Mouse (Mus musculus) megakaryocyte, embryonic 14.5 days (primary cell): ENCODE measurements around the gene Cldn3. TPM values are rescaled to one million over a fixed set of nuclear protein-coding genes. Genes with fewer than 3 reads are reported as not detected.

Experiments
- H3K27me3 ChIP-seq: replicated peaks from 2 replicates; pipeline ENCODE3; 2012; ENCODE audit warnings: inconsistent platforms
- H3K36me3 ChIP-seq: replicated peaks from 2 replicates; pipeline ENCODE3; 2012; ENCODE audit warnings: low read length, inconsistent platforms, mixed read lengths
- H3K4me1 ChIP-seq: 2 replicates; pipeline ENCODE4 v1.6.1; 2012; ENCODE audit warnings: inconsistent platforms
- H3K4me3 ChIP-seq: replicated peaks from 2 replicates; pipeline ENCODE3; 2012; ENCODE audit warnings: moderate library complexity, mild to moderate bottlenecking, inconsistent platforms
- H3K9me3 ChIP-seq: 2 replicates; pipeline ENCODE4 v1.6.1; 2012; ENCODE audit warnings: inconsistent platforms
- FLI1 ChIP-seq: IDR thresholded peaks from 2 replicates; pipeline ENCODE4 v1.6.1; 2012; ENCODE audit warnings: low read length, inconsistent platforms, mixed read lengths
- GATA1 ChIP-seq: IDR thresholded peaks from 3 replicates; pipeline ENCODE4 v1.6.1; 2012; ENCODE audit warnings: mixed read lengths, low read length, inconsistent platforms, borderline replicate concordance
- polyA plus RNA-seq: library from polyadenylated mRNA; stranded (reverse); fragments of >175 nt; gene quantifications from 2 replicates; pipeline ENCODE4 v1.2.3, GENCODE M21; 2012; ENCODE audit warnings: low replicate concordance; ENCODE audit not compliant: insufficient read depth

Gene Cldn3
- polyA plus RNA-seq, 1 experiment = 0.64 TPM

DNA sequence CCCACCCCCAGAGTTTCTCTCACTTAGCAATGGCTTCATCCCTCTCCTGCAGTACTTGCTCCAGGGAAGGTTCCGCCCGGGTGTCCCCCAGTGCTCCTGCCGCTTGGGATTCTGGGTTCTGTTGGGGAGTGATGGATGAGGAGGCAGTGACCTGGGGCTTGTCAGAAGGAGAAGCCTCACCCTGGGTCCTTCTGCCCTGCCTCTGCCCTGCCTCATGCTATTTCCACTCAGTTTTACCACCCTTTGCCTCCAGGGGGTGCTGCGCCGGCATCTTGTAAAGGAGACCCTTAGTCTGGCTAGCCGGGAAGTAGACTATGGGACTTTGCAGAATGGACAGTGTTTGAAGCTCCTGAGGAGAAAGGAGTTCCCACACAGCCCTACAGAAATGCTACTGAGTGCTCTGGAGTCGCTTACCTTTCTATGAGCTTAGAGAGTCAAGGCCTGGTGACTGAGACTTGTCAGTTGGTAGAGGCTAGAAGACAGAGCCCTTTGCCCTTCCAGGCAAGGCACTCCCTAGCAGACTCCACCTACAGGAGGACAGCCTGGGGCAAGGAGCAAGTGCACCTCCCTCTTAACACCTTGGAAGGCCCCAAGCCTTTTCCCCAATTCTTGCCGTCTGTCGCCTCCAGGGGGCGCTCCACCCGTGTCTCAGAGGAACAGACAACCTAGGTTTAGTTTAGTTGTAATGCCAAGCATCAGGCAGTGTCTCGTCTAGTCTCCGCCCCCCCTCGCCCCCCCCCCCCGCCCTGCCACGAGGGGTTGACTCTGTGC is 26.8 kb downstream of the Cldn3 start:
- no peak for TF ChIP-seq GATA1
- TF ChIP-seq FLI1 = no peak
- peak overlapping the region; percentile 18 for H3K4me3 ChIP-seq
- peaks cover 55% of the 10 kb centered on the region for H3K4me1 ChIP-seq

DNA sequence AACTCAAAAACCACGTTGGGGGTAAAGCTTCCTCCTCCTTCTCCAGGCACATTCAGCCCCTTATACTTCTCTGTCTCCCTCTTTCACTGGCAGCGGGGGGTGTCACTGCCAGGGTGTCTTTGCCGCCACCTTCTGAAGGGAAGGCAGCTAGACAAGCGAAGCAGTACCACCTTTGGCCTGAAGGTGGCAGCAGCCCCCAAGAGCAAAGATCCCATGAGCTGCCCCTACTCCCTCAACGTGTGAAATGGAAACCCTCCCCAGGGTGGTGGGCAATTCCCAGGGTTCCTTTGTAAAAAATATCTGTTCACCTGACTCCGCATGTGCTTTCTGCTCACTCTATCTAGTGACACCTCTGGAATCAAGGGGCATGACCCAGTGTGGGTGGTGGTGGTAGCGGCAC is 29.5 kb downstream of the Cldn3 start:
- peaks cover 6% of the 10 kb centered on the region for H3K27me3 ChIP-seq
- H3K9me3 ChIP-seq = peaks cover 4% of the 10 kb centered on the region
- H3K4me1 ChIP-seq = peaks cover 56% of the 10 kb centered on the region
- no peak for TF ChIP-seq FLI1
- no peak for TF ChIP-seq GATA1
- H3K4me3 ChIP-seq = peak overlapping the region; percentile 19
- H3K36me3 ChIP-seq = peaks cover 18% of the 10 kb centered on the region

More for the DNA sequence above, 26.8 kb downstream of the Cldn3 start:
- peaks cover 18% of the 10 kb centered on the region for H3K36me3 ChIP-seq
- H3K27me3 ChIP-seq = peaks cover 2% of the 10 kb centered on the region
- no peaks in the 10 kb centered on the region for H3K9me3 ChIP-seq

DNA sequence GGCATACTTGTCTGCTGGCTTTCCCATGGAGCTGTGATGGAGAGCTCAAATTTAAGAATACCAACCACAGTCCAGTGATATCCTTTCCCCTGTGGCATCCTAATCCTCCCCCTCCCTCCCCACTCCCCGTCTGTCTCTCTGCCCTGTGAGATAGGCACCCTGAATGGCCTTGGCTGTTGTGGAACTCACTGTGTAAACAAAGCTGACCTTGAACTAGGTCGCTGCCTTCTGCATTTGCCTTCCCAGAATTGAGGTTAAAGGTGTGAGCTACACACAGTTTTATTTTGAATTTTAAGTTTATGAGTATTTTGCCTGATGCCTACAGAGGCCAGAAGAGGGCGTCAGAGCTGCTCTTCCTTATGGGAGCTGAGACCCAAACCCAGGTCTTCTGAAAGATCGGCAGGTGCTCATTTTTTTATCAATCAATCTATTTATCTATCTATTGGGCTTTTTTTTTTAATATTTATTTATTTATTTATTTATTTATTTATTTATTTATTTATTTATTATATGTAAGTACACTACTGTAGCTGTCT is 30.3 kb downstream of the Cldn3 start:
- Histone ChIP-seq H3K36me3 (peaks cover 11% of the 10 kb centered on the region), H3K27me3 (peaks cover 12% of the 10 kb centered on the region), H3K9me3 (peaks cover 12% of the 10 kb centered on the region), H3K4me1 (peaks cover 49% of the 10 kb centered on the region), H3K4me3 (no peak overlapping the region)
- TF ChIP-seq GATA1 = no peak
- TF ChIP-seq FLI1 = no peak

DNA sequence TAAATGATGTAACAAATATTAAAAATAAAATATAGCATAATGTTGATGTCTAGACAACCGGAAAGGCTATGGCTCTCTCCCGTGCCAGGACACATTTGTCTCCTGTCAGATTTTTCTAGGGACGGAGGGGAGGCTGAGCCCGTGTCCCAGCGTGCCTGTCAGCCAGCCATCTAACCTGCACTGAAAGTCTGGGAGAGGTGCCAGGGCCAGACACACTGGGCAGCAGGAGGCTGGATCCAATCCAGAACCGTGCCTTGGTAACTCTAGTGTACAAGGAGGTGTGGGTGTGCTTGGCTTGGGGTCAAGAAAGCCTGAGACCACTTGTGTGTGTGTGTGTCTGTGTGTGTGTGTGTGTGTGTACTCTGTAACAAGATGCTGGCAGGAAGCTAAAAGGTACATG is 35.8 kb downstream of the Cldn3 start:
- Histone ChIP-seq H3K4me3 (no peak overlapping the region), H3K4me1 (peaks cover 52% of the 10 kb centered on the region), H3K27me3 (peaks cover 61% of the 10 kb centered on the region), H3K36me3 (no peaks in the 10 kb centered on the region), H3K9me3 (peaks cover 13% of the 10 kb centered on the region)
- TF ChIP-seq FLI1 = no peak
- TF ChIP-seq GATA1 = no peak

DNA sequence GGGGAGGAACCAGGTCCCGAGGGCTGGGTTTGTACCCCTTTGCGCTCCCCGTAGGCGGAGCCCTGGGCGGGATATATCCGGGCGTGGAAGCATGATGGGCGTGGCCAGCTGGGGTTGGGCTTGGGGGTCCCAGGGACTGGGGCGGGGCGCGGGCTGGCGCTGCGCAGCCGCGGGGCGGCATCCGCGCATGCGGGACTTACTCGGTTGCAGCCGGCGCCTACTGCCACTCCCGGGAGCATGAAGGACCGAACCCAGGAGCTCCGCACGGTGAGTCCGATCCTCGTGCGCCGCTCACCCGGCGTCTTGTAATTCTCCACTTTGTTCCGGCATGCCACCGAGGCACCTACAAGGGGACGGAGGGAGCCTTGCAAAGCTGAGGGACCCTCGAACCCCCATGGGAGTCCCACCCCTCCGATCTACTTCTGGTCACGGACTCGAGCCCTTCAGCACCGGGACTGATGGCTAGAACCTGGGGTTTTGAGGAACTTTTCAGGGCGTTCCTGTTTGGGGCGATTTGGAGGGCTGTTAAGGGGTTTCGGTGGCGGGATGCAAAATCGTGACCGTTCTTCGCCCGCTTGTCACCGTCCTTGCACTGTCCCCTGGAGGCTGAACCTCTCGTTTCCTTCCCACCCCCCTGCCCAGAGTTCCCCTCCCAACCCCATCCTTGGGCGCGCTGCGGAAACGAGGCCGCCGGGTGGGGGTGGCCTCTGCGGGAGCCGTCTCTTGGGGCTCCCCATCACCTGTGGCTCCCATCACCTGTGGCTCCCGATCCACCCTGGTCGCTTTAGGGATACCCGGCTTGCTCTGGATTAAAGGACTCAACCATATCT is 37.5 kb downstream of the Cldn3 start, which contains the start of gene Stx1a:
Gene Stx1a (plus strand): TSS at position 139 of the 830 bp plus-strand sequence.
- Histone ChIP-seq H3K36me3 (no peaks in the 10 kb centered on the region), H3K4me3 (peak within 1 kb of the TSS; percentile 91), H3K4me1 (peaks cover 49% of the 10 kb centered on the region), H3K9me3 (peaks cover 13% of the 10 kb centered on the region), H3K27me3 (peaks cover 68% of the 10 kb centered on the region)
- TF ChIP-seq FLI1 = no peak
- TF ChIP-seq GATA1 = no peak

DNA sequence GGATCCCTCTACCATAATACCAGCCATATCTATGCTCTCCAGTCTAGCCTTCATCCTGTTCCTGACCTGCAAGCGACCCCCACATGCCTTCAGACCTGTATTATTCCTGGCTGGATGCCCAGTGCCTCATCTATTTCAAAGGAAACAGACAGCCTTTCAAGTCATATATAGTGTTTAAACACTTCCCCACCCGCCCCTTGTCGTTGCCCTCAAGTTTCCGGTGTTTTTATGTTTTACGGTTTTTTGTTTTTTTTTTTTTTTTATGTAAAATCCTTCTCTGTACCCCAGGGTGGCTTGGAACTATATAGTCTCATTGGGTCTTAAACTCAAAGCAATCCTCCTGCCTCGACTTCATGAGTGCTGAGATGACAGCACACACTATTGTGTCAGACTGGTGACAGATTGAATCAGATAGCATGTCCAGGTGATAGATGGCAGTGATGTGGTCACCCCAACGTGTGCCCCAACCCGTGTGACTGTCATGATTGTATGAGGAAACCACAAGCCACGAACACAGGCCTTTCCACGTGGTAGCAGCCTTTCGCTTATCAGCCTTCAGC is 38.7 kb downstream of the Cldn3 start:
- peaks cover 13% of the 10 kb centered on the region for H3K9me3 ChIP-seq
- H3K36me3 ChIP-seq = no peaks in the 10 kb centered on the region
- H3K4me1 ChIP-seq = peaks cover 55% of the 10 kb centered on the region
- TF ChIP-seq FLI1 = no peak
- peak overlapping the region; percentile 69 for H3K4me3 ChIP-seq
- H3K27me3 ChIP-seq = peaks cover 77% of the 10 kb centered on the region

DNA sequence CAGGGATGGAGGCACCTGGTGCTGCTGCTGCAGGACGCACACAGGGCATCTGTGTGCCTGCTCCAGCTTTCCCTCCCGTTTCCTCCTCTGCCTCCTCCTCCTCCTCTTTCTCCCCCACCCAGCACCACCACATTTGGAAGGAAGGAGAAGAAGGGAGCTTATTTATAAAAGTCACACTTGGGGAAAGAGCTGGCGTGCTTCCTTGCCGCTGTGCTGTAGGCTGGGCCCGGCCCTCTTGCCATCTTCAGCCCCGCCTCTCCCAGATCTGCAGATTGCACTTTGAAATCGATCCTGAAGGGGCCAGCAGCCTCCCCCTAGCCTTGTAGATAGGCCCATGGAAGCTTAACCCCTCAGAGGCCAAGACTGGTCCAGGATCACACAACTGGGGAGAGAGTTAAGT is 39.9 kb downstream of the Cldn3 start:
- no peaks in the 10 kb centered on the region for H3K36me3 ChIP-seq
- H3K4me3 ChIP-seq = peak overlapping the region; percentile 62
- peaks cover 5% of the 10 kb centered on the region for H3K9me3 ChIP-seq
- TF ChIP-seq FLI1 = no peak
- TF ChIP-seq GATA1 = no peak
- peaks cover 50% of the 10 kb centered on the region for H3K4me1 ChIP-seq
- peaks cover 77% of the 10 kb centered on the region for H3K27me3 ChIP-seq

DNA sequence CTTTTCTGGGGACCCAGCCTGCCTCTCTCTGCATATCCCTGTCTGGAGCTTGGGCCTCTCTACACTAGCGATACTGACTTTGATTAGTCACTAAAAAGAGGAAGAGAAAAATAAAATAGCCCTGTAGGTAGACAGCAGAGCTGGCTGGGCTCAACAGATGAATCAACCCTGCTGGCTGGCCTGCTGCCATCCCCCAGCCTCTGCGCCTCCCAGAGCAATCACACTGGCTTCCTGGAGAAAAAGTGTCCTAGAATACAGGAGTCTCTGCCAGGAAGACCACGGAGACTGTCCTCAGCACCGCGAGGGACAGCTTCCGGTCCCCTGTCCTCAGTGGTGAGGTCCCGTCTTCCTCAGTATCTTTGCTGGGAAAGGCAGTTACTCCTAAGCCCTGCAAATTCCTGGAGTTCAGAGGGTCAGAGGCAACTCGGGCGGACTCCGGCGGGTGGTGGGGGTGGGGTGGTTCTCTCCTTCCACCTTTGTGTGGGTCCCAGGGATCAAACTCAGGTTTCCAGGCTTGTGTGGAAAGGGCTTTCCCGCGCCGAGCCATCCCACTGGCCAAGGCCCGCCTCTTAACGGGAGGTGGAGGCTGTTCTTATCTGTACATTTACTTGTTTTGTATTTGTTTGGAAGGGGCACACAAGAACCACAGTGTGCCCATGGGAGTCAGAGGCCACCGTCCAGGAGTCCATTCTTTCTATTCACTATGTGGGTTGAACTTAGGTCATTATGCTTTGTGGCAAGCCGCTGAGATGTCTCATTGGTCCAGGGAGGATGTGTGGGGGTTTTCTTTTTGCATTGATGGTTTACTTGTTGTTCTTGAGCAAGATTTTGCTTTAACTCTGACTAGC is 43.2 kb downstream of the Cldn3 start:
- Histone ChIP-seq H3K4me3 (peak overlapping the region; percentile 55), H3K9me3 (peaks cover 6% of the 10 kb centered on the region)
- TF ChIP-seq GATA1 (no peak), FLI1 (no peak)

DNA sequence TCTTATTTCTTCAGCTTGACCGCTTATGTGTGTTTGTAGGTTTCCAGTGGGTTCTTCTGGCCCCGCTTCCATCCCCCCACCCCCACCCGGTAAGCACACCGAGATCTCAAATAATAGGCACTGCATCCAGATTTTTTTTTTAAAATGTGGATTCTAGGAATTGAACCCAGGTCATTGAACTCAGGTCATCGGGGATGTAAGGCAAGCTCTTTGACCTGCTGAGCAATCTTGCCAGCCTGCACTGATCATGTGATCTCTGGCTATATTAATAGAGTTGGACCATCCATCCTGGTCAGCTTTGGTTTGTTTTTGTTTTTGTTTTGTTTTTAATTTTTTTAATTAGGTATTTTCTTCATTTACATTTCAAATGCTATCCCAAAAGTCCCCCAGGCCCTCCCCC is 46.6 kb downstream of the Cldn3 start:
- no peak for TF ChIP-seq GATA1
- no peak for TF ChIP-seq FLI1
- no peak overlapping the region for H3K4me3 ChIP-seq
- peaks cover 58% of the 10 kb centered on the region for H3K27me3 ChIP-seq
- H3K4me1 ChIP-seq = peaks cover 19% of the 10 kb centered on the region
- peaks cover 27% of the 10 kb centered on the region for H3K9me3 ChIP-seq
- H3K36me3 ChIP-seq = no peaks in the 10 kb centered on the region

More for the DNA sequence above, 43.2 kb downstream of the Cldn3 start:
- H3K4me1 ChIP-seq = peaks cover 34% of the 10 kb centered on the region
- no peaks in the 10 kb centered on the region for H3K36me3 ChIP-seq
- H3K27me3 ChIP-seq = peaks cover 65% of the 10 kb centered on the region
